Mouse (Mus musculus) ZHBTc4 (cell line): ENCODE results near the gene Atrip.

Source experiments
- DNase-seq: peaks from one replicate; pipeline ENCODE4 v3.0.0-alpha.2; 2011; ENCODE audit warnings: low read depth, low spot score

The Atrip gene

DNA sequence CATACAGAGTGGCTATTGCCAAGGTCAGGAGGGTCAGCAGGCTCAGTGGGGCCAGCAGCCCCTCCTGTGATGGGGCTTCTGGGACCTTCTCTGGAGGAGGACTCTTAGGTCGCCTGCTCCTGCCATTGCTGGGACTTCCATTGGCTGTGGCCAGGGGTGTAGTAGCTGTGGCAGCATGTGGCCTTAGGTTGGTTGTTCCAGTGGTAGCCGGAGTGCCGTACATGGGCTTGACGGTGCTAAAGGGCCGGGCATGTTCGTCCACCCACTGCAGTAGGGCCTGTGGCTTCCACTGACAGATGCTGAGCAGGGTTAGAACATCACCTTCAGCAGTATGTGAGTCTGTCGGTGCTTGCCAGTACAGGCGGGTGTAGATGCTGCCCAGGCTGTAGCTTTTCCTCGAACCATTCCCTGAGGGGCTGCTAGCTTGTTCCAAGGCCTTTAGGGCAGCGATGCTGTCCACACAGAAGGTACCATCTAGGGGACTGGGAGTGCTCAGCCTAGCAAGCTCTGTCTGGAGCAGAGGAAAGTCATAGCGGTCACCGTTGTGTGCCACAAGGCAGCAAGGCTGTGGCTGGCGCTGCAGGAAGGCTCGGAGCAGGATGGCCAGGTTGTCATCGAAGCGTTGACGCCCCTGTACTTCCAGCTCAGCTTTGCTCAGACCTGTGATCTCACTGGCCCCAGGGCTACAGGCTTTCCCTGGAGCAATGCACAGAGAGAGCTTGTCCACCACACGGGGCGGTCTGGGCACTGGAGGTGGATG lies 15.7 kb downstream of the Atrip start:
- no peak for DNase-seq

DNA sequence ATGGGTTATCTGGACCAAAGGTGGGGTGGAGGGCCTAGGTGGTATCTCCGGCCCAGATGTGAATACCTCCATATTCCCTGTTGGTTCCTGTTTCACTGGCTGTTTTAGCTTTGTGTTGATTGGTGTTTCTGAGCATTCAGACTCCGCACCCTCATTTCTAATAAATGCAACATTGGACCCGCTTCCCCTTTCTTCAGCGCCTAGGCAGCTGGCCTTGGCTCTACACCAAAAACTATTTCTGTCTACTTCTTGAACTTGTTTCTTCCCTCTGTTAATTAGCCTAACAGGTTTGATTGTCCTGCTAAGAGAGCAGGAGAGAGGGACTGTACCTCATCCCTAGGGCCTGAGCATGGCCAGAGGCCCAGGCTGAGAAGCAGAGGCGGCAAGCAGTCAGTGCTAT lies 16.4 kb downstream of the Atrip start:
- DNase-seq: no peak

DNA sequence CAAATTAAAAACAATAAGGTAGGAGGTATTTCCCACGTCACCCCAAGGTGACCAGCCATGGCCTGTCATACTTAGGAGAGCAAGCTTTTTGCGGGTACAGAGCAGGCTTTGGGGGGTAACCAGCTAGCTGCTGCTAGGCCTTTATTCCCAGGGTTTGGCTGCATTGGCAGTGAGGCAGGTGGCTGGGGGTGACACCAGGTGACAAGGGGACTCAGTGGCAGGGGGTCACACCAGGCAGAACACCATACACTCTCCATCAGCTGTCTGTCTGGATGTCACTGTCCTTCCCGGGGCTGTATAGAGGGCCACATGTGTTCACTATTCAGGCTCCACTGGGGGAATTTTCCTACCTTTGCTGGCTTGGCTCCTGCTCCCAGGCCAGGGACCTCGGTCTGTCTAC lies 17.0 kb downstream of the Atrip start:
- DNase-seq: no peak

DNA sequence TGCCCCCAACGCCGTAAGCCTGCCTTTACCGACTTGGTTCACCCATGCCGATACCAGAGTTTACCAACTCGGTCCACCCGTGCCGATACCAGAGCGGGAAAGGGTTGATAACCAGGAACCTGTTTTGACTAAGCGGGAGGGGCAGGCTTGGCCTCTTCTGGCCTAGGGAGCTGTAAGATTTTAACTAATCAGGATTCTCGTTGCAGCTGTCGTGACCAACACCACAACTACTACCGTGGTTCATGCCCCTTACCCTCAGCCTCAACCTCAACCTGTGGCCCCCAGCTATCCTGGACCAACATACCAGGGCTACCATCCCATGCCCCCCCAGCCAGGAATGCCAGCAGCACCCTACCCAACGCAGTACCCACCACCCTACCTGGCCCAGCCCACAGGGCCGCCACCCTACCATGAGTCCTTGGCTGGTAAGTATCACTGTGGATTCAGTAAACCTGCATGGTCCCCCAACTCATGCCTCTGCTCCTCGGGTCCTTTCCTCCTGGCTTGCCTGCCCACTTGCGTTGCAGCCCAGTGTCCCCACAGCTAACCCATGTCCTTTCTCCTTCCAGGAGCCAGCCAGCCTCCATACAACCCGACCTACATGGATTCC lies 17.7 kb downstream of the Atrip start:
- no peak for DNase-seq

DNA sequence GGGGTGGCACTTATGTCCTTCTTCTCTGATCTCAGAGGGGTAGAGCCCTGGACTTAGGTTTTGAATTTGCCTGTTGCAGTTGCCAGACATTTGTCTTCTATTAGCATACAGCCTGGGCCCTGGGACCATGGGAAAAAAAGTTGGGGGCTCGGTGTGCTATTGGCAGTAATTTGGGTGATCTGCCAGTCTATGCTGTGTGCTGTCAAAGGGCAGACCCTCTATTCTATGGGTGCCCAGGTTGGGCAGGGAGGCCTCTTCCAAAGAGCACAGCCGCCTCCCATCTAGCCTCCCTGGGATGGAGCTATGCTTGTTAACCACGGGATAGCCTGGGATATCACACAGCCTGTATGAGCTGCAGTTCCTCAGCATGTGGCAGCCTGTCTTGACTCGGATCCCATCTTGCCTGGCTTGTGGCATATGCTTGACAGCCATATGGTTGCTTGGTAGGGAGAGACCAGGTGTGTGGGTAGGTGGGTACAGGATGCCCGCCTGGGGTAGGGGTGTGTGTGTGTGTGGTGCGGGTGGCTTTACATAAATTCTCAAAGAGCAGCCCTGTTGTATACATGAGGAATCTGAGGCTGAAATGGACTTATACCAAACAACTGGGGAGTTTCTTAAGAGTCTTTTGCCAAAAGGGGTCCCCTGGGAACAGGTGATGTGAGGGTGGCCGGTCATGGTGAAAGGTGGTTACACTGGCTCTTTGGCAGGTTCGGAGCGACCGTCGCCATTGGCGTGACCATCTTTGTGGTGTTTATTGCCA lies 18.5 kb downstream of the Atrip start:
- no peak for DNase-seq

DNA sequence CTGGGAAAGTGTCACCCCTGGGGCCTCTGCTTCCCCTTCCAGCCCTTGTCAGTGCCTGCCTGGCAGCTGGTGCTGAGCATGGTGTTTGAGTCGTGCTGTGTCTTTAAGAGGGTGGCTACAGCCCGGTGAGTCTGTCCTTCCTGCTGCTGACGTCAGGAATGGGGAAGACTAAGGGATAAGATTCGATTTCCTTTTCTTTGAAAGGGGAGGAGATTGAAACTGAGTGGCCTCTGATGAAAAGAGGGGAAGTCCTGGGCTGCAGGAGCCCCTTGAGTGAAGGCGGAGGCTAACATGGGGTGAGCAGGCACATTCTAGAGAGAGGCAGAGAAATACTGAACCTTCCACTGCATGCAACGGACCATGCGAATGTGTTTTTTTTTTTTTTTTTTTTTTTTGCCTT lies 19.2 kb downstream of the Atrip start:
- DNase-seq: peak; percentile 55

DNA sequence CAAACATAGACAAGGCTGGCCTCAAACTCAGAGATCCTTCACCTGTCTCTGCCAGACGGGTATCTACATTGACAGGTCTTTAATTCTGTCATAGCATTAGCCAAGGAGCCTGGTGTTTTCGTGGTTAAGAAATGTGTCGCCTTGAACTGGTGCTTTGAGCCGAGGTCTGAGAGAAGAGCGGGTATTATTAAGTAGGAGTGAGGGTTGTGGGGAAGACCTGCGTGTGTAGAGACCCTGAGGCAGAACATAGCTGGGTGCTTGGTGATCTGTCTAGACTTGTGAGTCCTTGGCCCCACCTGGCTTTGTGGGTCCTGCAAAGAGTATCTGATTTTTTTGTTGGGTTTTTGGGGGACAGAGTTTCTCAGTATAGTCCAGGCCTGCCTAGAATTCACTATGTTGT lies 20.1 kb downstream of the Atrip start:
- no peak for DNase-seq

DNA sequence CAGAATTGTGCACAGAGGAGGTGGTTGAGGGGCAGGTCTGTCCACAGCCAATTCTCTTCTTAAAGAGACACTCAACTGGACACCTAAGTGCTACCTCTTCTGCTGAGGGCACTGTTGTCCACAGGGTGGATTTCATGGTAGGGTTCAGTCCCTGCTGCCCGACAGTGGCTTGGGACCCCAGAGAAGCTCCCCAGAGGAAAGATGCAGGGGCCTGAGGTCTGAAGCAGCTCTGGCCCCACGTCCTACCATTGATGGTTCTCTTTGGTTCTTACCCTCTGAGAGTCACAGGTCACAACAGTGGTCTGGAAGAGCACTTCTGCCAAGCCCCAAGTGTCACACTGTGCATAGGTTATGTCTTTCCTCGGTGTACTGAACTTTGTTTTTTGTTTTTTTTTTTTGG lies 20.6 kb downstream of the Atrip start:
- DNase-seq: no peak

DNA sequence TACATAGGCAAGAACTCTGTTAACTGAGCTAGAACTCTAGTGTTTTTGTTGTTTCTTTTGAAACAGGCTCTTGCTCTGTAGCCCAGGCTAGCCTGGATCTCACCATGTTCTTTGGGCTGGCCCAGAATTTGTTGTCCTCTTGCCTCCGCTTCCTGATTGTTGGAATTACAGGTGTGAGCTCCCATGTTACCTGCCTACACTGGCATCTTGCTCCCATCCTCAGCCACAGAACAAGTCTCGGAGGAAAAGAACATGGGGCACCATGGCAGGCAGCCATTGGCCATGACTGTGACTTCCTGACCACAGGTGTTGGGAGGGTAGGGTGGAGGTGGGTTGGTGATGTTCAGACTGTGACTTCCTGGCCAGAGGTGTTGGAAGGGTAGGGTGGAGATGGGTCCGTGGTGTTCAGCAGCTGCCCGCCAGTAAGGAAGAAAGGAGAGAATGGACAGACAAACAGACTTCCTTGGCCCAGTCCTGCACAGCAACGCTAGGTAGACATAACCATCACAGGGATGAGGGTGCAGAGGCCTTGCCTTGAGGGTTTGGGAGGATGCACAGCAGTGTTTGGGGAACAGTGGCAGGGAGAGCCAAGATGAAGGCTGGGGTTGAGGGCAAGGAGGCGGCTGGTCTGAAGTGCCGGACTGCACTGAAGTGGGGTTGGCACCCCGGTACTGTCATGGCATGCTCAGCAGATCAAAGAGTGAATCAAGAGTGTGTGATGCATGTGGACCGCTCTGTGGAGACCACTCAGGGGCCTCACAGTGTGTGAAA lies 21.2 kb downstream of the Atrip start:
- no peak for DNase-seq

DNA sequence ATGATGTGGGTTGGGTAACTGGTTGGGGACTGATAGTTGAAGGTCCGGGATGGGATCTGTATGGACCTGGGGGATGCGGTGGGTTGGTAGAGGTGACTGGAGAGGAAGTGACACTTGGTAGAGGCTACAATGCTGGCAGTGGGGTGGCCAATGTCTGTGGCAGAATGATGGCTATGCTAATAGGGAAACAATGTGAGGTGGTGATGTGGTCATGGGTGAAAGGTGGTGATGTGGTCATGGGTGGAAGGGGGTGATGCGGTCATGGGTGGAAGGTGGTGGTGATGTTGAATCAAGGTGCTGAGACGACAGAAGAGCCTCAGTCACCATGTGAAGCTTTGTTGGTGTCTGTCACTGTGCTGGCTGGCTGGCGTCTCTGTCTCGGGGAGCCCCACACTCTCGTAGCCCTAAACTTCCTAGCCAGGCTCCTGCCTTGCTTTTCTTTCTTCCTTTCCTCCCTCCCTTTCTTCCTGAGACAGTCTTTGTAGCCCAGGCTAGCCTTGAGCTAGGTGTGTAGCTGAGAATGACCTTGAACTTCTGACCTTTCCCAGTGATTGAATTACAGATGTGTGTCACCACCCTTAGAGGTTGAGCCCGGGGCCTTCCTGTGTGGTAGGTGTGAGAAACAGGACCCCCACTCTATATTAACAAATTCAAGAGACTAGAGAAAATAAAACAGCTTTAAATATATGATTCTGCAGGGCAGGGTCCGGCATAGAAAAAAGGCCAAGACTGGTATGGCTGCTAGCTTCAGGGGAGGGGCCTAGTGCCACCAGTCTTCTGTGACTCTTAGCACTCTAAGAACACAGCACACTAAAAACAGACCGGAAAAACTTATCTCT lies 22.1 kb downstream of the Atrip start:
- no peak for DNase-seq

DNA sequence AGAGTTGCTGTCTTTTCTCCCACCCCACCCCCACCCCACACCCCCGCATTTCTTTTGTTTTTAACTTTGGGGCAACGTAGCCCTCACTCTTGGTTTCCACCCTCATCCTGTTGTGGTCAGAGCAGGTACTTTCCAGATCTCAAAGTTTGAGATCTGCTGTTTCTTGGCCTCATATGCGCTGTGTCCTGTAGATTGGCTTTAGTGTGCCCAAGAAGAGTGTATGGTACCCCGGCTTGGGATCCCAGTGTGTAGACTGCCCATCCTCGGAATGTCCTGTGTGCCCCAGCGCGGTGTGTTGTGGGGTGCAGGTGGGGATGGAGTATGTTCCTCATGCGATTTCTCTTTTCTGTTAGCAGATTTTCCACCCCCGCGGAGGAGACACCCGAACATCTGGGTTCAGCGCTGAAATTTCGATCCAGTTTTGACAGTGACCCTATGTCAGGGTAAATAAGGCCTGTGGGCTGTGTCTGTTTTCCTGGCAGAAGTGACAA lies 22.9 kb downstream of the Atrip start:
- no peak for DNase-seq

DNA sequence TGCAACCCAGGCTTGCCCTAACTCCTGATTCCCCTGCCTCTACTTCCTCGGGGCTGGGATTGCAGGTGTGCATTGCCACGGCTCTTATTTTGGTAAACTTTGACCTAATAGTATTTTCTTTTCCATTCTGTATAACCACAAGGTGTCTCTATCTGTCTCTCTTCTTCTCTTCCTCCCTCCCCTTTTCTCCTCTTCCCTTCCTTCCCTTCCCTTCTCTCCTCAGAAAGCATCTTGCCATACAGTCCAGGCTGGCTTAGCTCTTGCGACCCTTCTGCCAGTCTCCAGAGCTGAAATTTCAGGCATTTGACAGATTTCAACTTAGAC lies 23.3 kb downstream of the Atrip start:
- no peak for DNase-seq

DNA sequence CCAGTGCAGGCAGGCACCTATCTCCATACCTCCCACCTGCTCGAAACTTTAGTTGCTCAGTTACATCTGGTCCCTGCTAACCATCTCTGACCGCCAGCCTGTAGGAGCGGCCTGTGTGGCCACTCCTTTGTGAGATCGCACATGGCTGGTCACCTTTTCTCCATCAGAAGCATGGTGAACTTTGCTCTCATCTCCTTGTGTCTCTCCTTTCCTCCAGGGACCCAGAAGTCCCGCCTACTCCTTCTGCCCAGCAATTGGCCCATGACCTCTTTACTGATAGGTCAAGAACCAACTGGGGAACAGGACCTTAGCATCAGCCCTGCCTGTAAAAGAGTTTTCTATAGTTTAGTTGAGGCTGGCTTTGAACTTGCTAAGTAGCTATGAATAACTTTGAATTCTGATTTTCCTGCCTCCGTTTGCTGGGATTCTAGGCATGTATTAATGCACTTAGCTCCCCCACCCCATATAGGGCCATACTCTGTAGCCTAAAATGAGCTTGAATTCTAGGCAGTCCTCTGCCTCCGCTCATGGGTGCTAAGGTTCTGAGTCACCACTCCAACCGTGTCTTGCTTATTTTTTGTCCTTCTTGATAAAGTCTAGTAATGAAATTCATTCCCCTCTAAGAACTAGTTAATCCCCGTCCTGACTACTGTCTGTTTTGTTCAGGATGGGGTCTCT lies 23.8 kb downstream of the Atrip start:
- DNase-seq: peak; percentile 67

DNA sequence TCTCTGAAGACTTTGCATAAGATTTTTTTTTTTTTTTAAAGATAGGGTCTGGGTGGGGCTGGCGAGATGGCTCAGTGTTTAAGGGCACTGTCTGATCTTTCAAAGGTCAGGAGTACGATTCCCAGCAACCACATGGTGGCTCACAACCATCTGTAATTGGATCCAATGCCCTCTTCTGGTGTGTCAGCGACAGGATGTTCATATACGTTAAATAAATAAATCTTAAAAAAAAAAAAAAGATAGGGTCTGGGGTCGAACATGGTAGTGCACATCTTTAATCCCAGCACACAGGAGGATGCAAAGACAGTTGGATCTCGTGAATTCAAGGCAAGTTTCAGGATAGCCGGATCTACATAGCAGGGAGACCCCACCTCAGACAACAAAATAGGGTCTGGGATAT lies 24.6 kb downstream of the Atrip start:
- no peak for DNase-seq

DNA sequence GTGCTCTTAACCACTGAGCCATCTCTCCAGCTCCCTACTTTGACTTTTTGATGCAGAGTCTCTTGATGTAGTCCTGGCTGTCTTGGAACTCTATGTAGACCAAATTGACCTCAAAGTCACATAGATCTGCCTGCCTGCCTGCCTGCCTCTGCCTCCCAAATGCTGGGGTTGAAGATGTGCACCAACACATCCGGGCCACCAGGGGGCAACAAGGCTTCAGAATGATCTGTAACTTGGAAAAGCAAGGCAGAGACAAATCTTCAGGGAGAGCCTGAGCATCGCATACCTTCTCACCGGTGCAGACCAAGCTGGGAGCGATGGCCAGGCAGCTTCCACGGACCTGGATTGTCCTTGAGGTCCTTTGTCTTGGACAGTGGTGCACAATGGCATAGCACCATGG lies 27.6 kb downstream of the Atrip start:
- peak; percentile 89 for DNase-seq

DNA sequence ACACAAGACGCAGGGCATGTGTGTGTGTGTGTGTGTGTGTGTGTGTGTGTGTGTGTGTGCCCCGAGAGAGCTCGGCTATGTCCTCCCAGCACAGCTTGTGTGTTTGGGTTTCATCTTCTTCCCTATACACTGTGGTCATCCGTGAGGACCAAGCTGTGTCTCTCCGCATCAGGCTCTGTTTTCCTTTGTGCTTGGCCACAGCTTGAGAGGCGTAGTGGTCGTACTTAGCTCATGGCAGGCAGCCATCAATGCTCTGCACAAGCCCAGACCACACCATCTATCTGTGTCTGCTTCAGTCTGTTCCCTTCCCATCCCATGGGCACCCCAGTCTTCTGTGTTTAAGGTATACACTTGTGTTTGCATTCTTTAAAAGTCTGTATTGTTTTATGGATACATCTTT lies 32.6 kb downstream of the Atrip start:
- DNase-seq: no peak

DNA sequence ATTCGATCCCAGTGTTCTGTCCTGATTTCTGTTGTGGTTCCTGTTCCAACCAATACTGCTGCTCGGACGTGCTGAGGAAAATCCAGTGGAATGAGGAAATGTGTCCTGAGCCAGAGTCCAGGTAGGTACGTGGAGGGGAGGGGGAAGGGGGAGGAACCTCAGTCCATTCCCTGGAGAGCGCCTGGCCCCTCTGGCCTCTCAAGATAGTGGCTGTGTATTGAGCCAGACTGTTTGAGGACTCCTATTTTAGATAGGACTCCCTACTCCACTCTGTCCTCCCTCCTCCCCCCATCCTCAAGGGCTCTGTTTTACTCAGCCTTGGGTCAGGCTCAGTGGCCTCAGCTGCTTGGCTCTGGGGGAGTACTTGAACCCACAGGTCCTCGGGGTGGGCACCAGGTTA lies 33.0 kb downstream of the Atrip start:
- no peak for DNase-seq

DNA sequence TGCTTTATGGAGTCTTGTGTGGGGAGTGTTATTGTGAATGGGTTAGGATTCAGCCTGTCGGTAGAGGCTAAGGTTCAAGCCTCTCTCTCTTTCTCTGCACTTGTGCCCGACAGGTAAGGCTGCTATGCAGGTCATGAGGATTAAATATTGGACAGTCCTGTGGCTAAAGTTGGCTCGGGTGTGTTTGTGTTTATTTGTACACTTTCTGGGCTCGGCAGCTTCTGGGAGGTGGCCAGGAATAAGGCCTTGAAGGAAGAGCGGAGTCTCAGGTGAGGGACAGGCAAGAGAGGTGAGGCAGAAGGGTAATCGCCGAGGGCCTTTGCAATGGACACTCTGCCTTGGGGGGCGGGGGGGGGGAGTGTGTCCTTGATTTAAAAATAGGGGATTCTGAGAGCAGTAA lies 33.7 kb downstream of the Atrip start:
- no peak for DNase-seq

DNA sequence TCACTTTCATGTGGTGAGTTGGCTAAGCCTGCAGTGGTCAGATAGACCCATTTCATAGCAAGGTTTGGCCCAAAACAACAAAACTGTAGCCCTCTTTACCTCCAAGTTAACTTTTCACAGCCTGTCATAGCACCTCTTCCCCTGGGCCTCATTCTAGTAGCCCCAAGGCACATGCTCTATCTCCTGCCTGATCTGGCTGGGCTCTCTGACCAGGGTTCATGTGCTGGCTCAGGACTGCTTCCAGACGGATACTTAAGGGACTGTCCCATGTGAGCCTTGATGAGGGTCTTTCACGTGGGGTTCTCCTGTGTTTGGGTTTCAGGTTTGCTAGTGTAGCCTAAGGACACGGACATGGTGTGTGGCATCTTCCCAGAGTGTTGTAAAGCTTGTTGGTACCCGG lies 34.2 kb downstream of the Atrip start:
- DNase-seq: no peak

DNA sequence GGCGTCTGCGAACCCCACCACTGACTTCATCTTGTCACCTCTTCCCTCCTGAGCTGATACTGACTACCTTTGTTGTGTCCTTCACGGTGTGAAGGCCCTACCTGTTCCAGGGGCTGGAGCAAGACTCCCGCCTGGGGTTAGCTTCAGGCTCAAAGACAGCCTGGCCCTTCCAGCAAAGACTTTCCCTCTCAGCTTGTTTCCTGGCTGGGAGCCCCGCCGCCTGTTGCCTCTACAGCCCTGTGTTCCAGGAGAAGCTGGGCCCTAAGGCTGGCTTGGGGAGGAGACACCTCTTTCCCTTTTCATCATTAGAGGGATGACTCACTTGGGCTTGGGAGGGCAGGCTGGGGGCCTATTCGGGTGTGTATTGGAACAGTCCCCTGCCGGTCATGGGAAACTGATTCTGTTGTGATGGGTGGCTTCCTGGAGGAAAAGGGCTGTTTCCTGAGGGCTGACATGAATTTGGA lies 35.0 kb downstream of the Atrip start:
- peak; percentile 51 for DNase-seq
